Mouse (Mus musculus): ENCODE measurements at regions not wholly inside any gene's neighbourhood (a gene's known extent, or its start where the extent isn't known, plus 50 kb on each side); places are given as distances from the start of the nearest gene placed in this dataset.
A peak's percentile ranks its signal among the peaks of the same experiment; 100 is the strongest.

- no peak for DNase-seq
Observed at GRCm38 (mm10) chr14:58488803-58489202, 418.5 kb downstream of the Fgf9 start.

- no peak for DNase-seq
Observed at GRCm38 (mm10) chr14:58487836-58488235, 417.5 kb downstream of the Fgf9 start.

GRCm38 (mm10) chr14:58480454-58480853 is 410.1 kb downstream of the Fgf9 start:
- DNase-seq = no peak

- DNase-seq = peak; percentile 10
Observed at GRCm38 (mm10) chr14:58470678-58471077, 400.3 kb downstream of the Fgf9 start.

GRCm38 (mm10) chr14:58468451-58468850 is 398.1 kb downstream of the Fgf9 start:
- DNase-seq = peak; percentile 50

- peak; percentile 4 for DNase-seq
Observed at GRCm38 (mm10) chr14:58467856-58468255, 397.5 kb downstream of the Fgf9 start.

GRCm38 (mm10) chr14:58446776-58447354 is 376.5 kb downstream of the Fgf9 start:
- peak; percentile 34 for DNase-seq

- DNase-seq = no peak
Observed at GRCm38 (mm10) chr14:58444496-58444895, 374.1 kb downstream of the Fgf9 start.

- DNase-seq = no peak
Observed at GRCm38 (mm10) chr14:58442501-58442900, 372.2 kb downstream of the Fgf9 start.

GRCm38 (mm10) chr14:58439963-58440362 is 369.6 kb downstream of the Fgf9 start:
- DNase-seq = no peak

- DNase-seq = no peak
Observed at GRCm38 (mm10) chr14:58436096-58436495, 365.7 kb downstream of the Fgf9 start.

GRCm38 (mm10) chr14:58426472-58426871 is 356.1 kb downstream of the Fgf9 start:
- DNase-seq = no peak

- DNase-seq = no peak
Observed at GRCm38 (mm10) chr14:58421904-58422303, 351.6 kb downstream of the Fgf9 start.

- no peak for DNase-seq
Observed at GRCm38 (mm10) chr14:58417545-58417944, 347.2 kb downstream of the Fgf9 start.

GRCm38 (mm10) chr14:58392055-58392726 is 321.8 kb downstream of the Fgf9 start:
- DNase-seq = no peak

- no peak for DNase-seq
Observed at GRCm38 (mm10) chr14:58390741-58391140, 320.4 kb downstream of the Fgf9 start.

- no peak for DNase-seq
Observed at GRCm38 (mm10) chr14:58387348-58388000, 317.1 kb downstream of the Fgf9 start.

GRCm38 (mm10) chr14:58375056-58375455 is 304.7 kb downstream of the Fgf9 start:
- DNase-seq = no peak

- no peak for DNase-seq
Observed at GRCm38 (mm10) chr14:58356824-58357223, 286.5 kb downstream of the Fgf9 start.

GRCm38 (mm10) chr14:58352986-58353385 is 282.6 kb downstream of the Fgf9 start:
- DNase-seq = no peak

GRCm38 (mm10) chr14:58336148-58336547 is 265.8 kb downstream of the Fgf9 start:
- DNase-seq = no peak

GRCm38 (mm10) chr14:58323164-58323563 is 252.8 kb downstream of the Fgf9 start:
- DNase-seq = no peak

- DNase-seq = peak; percentile 12
Observed at GRCm38 (mm10) chr14:58322461-58322860, 252.1 kb downstream of the Fgf9 start.

- DNase-seq = no peak
Observed at GRCm38 (mm10) chr14:58321875-58322274, 251.5 kb downstream of the Fgf9 start.

Measured in retina, postnatal 1 day (tissue).